In the genomic region with DNA sequence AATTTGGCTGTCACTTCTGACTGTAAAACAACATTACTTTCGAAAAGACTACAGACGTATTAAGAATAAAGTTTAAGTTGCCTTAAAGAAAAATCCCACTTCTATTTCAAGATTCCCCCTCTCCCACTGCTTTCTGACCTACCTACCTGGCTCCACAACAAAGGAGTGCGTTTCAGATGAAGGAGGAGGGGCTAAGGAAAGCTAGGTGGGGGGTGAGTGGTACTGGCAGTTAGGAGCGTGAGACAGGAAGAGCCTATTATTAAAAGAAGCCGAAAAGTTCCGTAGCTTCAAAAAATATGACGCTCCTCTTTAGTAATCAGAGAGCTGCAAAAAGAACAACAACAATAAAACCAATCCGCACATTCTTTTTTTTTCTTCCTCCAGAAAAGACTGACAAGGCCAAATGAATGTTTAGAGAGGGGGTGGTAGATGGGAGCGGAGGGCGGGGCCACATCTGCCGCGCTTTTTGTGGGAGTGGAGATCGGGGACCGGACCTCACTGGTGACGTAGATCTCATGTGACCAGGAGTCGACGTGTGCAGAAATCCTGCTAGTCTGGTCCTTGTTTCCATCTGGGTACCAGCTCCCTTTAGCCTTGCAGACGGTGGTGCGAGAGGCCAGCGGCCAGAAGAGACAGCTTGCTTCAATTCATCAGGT, we compare ENCODE assay signal across 7 mouse cellular contexts. TPM values are rescaled to one million over a fixed set of nuclear protein-coding genes. Genes with fewer than 3 reads are reported as not detected.
DNase-seq lines count a peak whose midpoint lies in the region; ATAC-seq and TF ChIP-seq lines count a peak whose summit lies in the region.

A gene (plus strand): TSS at position 506 of the 656 bp plus-strand sequence.

- H3K36me3 ChIP-seq in embryonic facial prominence, embryonic 13.5 days: no peaks in the 10 kb centered on the region
- H3K36me3 ChIP-seq in heart, adult 2 months (ENCODE audit: control insufficient read depth, insufficient read depth, low read length): no peaks in the 10 kb centered on the region
- H3K36me3 ChIP-seq in limb, embryonic 13.5 days: no peaks in the 10 kb centered on the region
- no peaks in the 10 kb centered on the region for H3K36me3 ChIP-seq in midbrain, embryonic 16.5 days (ENCODE audit: control insufficient read depth, insufficient read depth, low read length)

- H3K79me2 ChIP-seq in heart, adult 2 months (replicated peaks; ENCODE audit: control insufficient read depth, insufficient read depth, low read length): no peaks in the 10 kb centered on the region

- H3K9me3 ChIP-seq in embryonic facial prominence, embryonic 13.5 days: no peaks in the 10 kb centered on the region
- H3K9me3 ChIP-seq in limb, embryonic 13.5 days: no peaks in the 10 kb centered on the region
- no peaks in the 10 kb centered on the region for H3K9me3 ChIP-seq in midbrain, embryonic 16.5 days (replicated peaks; ENCODE audit: control insufficient read depth, low read length, poor library complexity, severe bottlenecking)

- H3K27ac ChIP-seq in embryonic facial prominence, embryonic 13.5 days: peak within 1 kb of the TSS; percentile 87
- H3K27ac ChIP-seq in heart, adult 2 months: peak within 1 kb of the TSS; percentile 59
- H3K27ac ChIP-seq in limb, embryonic 13.5 days: peak within 1 kb of the TSS; percentile 84
- peak within 1 kb of the TSS; percentile 79 for H3K27ac ChIP-seq in midbrain, embryonic 16.5 days (ENCODE audit: low read length)

- WGBS in embryonic facial prominence, embryonic 13.5 days: 19% methylated on average over 20 of the region's 20 CpGs
- WGBS in heart, adult 2 months: 16% methylated on average over 20 of the region's 20 CpGs
- 21% methylated on average over 20 of the region's 20 CpGs for WGBS in limb, embryonic 13.5 days
- 26% methylated on average over 20 of the region's 20 CpGs for WGBS in midbrain, embryonic 16.5 days

- H3K4me1 ChIP-seq in embryonic facial prominence, embryonic 13.5 days: no peaks in the 10 kb centered on the region
- no peaks in the 10 kb centered on the region; the same call in 1 of the 2 replicates for H3K4me1 ChIP-seq in heart, adult 2 months (ENCODE audit: control insufficient read depth, insufficient read depth, low read length)
- peaks cover 3% of the 10 kb centered on the region; the same call in 1 of the 2 replicates for H3K4me1 ChIP-seq in limb, embryonic 13.5 days
- H3K4me1 ChIP-seq in midbrain, embryonic 16.5 days (ENCODE audit: control insufficient read depth, insufficient read depth, low read length): no peaks in the 10 kb centered on the region

- TF ChIP-seq CTCF in heart, adult 2 months (IDR thresholded peaks at IDR 0.05): no peak

- H3K27me3 ChIP-seq in embryonic facial prominence, embryonic 13.5 days: no peaks in the 10 kb centered on the region; the same call in 1 of the 2 replicates
- no peaks in the 10 kb centered on the region for H3K27me3 ChIP-seq in heart, adult 2 months (ENCODE audit: control insufficient read depth, insufficient read depth, low read length)
- peaks cover 8% of the 10 kb centered on the region; the same call in 1 of the 2 replicates for H3K27me3 ChIP-seq in limb, embryonic 13.5 days
- no peaks in the 10 kb centered on the region for H3K27me3 ChIP-seq in midbrain, embryonic 16.5 days (ENCODE audit: control insufficient read depth, insufficient read depth, low read depth, low read length)

- H3K9ac ChIP-seq in embryonic facial prominence, embryonic 13.5 days: peak within 1 kb of the TSS; percentile 78
- peak within 1 kb of the TSS; percentile 57 for H3K9ac ChIP-seq in heart, adult 2 months (ENCODE audit: low read depth, low read length)
- peak within 1 kb of the TSS; percentile 80 for H3K9ac ChIP-seq in limb, embryonic 13.5 days
- H3K9ac ChIP-seq in midbrain, embryonic 16.5 days (ENCODE audit: low read depth, low read length): peak within 1 kb of the TSS; percentile 75

- peak; percentile 88 for ATAC-seq in embryonic facial prominence, embryonic 13.5 days (ENCODE audit: insufficient number of reproducible peaks, insufficient read depth, low FRiP score, low TSS enrichment, low read depth)
- peak; percentile 94 for ATAC-seq in limb, embryonic 13.5 days (ENCODE audit: low FRiP score, low read depth)
- ATAC-seq in midbrain, embryonic 16.5 days: peak; percentile 95

- intact Hi-C loops in heart, adult 2 months (cut with DNase I): loop anchor here (10.0 kb wide), 1 partner anchor 1650 kb away; no protein-coding TSS in a partner anchor

- TF ChIP-seq EP300 in heart, adult 2 months (IDR thresholded peaks at IDR 0.05; ENCODE audit: insufficient read depth, low read depth, low read length): no peak

- peak; percentile 82 for DNase-seq in adrenal gland, postnatal 36 days
- DNase-seq in heart, adult 2 months: peak; percentile 72 to 77
- peak; percentile 68 to 73 for DNase-seq in kidney, adult 8-10 months
- peak; percentile 40 to 79 for DNase-seq in spleen, postnatal 10 days (ENCODE audit: low spot score in 2 of 2)

- H3K4me3 ChIP-seq in embryonic facial prominence, embryonic 13.5 days: peak within 1 kb of the TSS; percentile 57
- H3K4me3 ChIP-seq in heart, adult 2 months: peak within 1 kb of the TSS; percentile 57
- peak within 1 kb of the TSS; percentile 59 for H3K4me3 ChIP-seq in limb, embryonic 13.5 days
- H3K4me3 ChIP-seq in midbrain, embryonic 16.5 days (ENCODE audit: low read depth, low read length): peak within 1 kb of the TSS; percentile 50

- TF ChIP-seq POLR2A in heart, adult 2 months (IDR thresholded peaks at IDR 0.05; ENCODE audit: insufficient read depth, low read depth, low read length): peak; percentile 90

- H3K4me2 ChIP-seq in embryonic facial prominence, embryonic 13.5 days: peak within 1 kb of the TSS; percentile 56
- H3K4me2 ChIP-seq in limb, embryonic 13.5 days (replicated peaks): peak within 1 kb of the TSS; percentile 60
- peak within 1 kb of the TSS; percentile 59 for H3K4me2 ChIP-seq in midbrain, embryonic 16.5 days (ENCODE audit: low read length)

RNA-seq across cellular contexts. Expression of the gene that starts here (rescaled TPM):
- 100 to 1,000 TPM; 373 to 421 TPM for total RNA-seq in adrenal gland, postnatal 36 days (2021)
- polyA plus RNA-seq in embryonic facial prominence, embryonic 13.5 days (2015; fragmentation: Nextera tagmentation; extraction: Ambion mirVana): 688 and 793 TPM in 2 replicates
- 10 to 100 TPM; 22.6 to 25.6 TPM for total RNA-seq in heart, adult 2 months (2021)
- 6.3 and 17.8 TPM in 2 replicates for polyA plus RNA-seq in heart, adult 2 months (2012; rRNA removed)
- polyA plus RNA-seq in limb, embryonic 13.5 days (2015; fragmentation: Nextera tagmentation; extraction: Ambion mirVana): 709 and 736 TPM in 2 replicates
- polyA plus RNA-seq in midbrain, embryonic 16.5 days (2015; fragmentation: Nextera tagmentation; extraction: Ambion mirVana): 261 and 272 TPM in 2 replicates

Comparison
In these comparisons a context has a peak if more than half of its experiments do, and no peak if none do; other contexts are left out.
1. Peak in every context shown above with its lines: DNase-seq, ATAC-seq, H3K4me3 ChIP-seq and H3K27ac ChIP-seq.
2. RNA of the gene that starts here (total RNA-seq): 373 to 421 TPM in adrenal gland, postnatal 36 days; 22.6 to 25.6 TPM in heart, adult 2 months; every median in the first group is over 10 times any median in the second.
3. RNA of the gene that starts here (polyA plus RNA-seq): 709 to 736 TPM in limb, embryonic 13.5 days, 688 to 793 TPM in embryonic facial prominence, embryonic 13.5 days and 261 to 272 TPM in midbrain, embryonic 16.5 days; 6.3 to 17.8 TPM in heart, adult 2 months; every median in the first group is over 10 times any median in the second.